Mouse (Mus musculus) left cerebral cortex, adult 9 months (tissue): Measurements from ENCODE around the gene Gm49776.
"Not testable (repeated sequence)": the region's sequence is repeated elsewhere in the genome, so short reads cannot be mapped to it uniquely, and the experiment has no call there.

ENCODE experiments used
- DNase-seq, 2 experiments: peaks; one replicate each; pipeline ENCODE4 v3.0.0; 2022; ENCODE audit warnings: low spot score in 2 of 2

Gene Gm49776

GRCm38 (mm10) chr16:18258221-18258620, at the start of gene Gm49776:
TSS of gene Gm49776 (minus strand) at chr16:18258321.
- no peak for DNase-seq

- DNase-seq, result not testable (repeated sequence)
These were observed 31.5 kb upstream of the Gm49776 start for GRCm38 (mm10) chr16:18289614-18290013.

- peak; percentile 95 to 98 for DNase-seq
These were observed 31.0 kb upstream of the Gm49776 start, which contains the start of gene Dgcr8 for GRCm38 (mm10) chr16:18289067-18289588. TSS of gene Dgcr8 (minus strand) at chr16:18289246.

- DNase-seq, result no peak
These were observed 30.5 kb upstream of the Gm49776 start for GRCm38 (mm10) chr16:18288581-18289061.

- no peak for DNase-seq
These were observed 30.0 kb upstream of the Gm49776 start for GRCm38 (mm10) chr16:18288166-18288565.

GRCm38 (mm10) chr16:18275166-18275565, 17.0 kb upstream of the Gm49776 start:
- no peak for DNase-seq

- no peak for DNase-seq
These were observed 10.1 kb upstream of the Gm49776 start for GRCm38 (mm10) chr16:18268182-18268581.

- no peak for DNase-seq
These were observed 6.9 kb upstream of the Gm49776 start for GRCm38 (mm10) chr16:18265024-18265423.

- no peak for DNase-seq
These were observed 4.3 kb downstream of the Gm49776 start for GRCm38 (mm10) chr16:18253866-18254265.

GRCm38 (mm10) chr16:18252736-18253135, 5.4 kb downstream of the Gm49776 start:
- DNase-seq, result no peak

- DNase-seq, result no peak
These were observed 7.0 kb downstream of the Gm49776 start for GRCm38 (mm10) chr16:18250828-18251790.

- DNase-seq, result no peak
These were observed 7.9 kb downstream of the Gm49776 start for GRCm38 (mm10) chr16:18250231-18250630.

GRCm38 (mm10) chr16:18249364-18249967, 8.7 kb downstream of the Gm49776 start:
- peak in 1 of 2 experiments; percentile 50 for DNase-seq

- peak; percentile 96 to 98 for DNase-seq
These were observed 9.4 kb downstream of the Gm49776 start, which contains the start of the genes Trmt2a and Ranbp1 for GRCm38 (mm10) chr16:18248433-18249363. TSS of gene Trmt2a (plus strand) at chr16:18248679. TSS of gene Ranbp1 (minus strand) at chr16:18248732.

- DNase-seq, result no peak
These were observed 10.4 kb downstream of the Gm49776 start for GRCm38 (mm10) chr16:18247521-18248399.

- DNase-seq, result no peak
These were observed 16.5 kb downstream of the Gm49776 start for GRCm38 (mm10) chr16:18241581-18241980.

GRCm38 (mm10) chr16:18236676-18237501, 21.2 kb downstream of the Gm49776 start:
- DNase-seq, result no peak

GRCm38 (mm10) chr16:18235389-18236065, 22.6 kb downstream of the Gm49776 start:
- peak in 1 of 2 experiments; percentile 78 for DNase-seq
